Mouse (Mus musculus): ENCODE measurements around the gene P2ry12.

P2ry12 gene

DNA sequence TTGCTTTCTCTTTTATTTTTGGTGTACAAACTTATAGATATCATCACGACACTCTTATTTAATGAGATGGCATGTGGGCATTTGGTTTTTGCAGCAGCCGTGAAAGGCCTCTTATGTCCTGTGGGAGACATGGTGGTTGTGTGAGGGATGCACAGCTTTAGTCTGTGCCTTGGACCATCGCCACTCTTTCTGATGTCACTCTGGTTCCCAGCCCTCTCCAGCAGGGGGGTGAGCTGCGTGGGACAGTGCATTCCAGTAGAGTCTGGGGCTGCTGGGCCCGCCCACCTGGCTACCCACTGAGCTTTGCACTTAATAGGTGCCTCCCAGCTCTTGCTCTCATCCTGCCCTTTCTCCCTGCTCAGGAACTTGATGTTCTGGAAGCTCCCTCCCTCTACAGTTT lies 81.5 kb downstream of the P2ry12 start:
- peak in 1 of 2 experiments; percentile 52 for DNase-seq

DNA sequence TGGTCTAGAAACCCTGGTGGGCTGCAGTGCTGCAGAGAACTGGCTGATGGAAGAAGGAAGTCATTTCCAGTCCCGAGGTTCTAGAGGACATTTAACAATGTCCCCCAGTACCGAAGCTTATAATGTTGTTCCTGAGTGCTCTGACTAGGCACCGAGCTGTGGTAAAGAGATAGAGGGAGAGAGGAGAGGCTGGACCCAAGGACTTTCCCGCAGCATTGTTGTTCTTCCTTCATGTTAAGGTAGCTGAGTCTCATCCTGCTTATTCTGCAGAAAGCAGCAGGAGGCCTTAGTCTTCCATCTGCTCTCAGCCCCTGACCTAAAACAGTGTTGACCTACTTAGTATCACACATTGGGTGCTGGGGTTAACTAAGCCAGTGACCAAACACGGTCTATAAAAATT lies 85.8 kb downstream of the P2ry12 start:
- DNase-seq = peak; percentile 80 to 83

DNA sequence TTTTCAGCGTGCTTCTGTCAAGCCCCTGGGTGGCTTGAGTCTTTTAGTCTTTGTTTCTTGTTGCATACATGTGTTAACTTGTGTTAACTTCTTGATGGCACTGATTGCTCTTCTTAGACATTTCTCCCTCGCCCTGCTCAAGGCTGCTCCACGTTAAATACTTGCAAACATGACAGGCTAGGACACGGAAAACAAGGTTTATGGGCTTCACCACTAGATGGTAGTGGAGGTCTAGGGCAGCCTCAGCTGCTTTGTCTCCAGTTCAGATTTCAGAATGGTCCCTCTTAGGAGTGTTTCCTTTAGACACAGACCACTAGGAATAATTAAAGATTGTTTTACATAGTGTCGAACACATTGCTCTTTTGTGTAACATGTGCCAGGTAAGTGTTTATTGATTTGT lies 87.4 kb downstream of the P2ry12 start:
- peak; percentile 68 to 80 for DNase-seq

DNA sequence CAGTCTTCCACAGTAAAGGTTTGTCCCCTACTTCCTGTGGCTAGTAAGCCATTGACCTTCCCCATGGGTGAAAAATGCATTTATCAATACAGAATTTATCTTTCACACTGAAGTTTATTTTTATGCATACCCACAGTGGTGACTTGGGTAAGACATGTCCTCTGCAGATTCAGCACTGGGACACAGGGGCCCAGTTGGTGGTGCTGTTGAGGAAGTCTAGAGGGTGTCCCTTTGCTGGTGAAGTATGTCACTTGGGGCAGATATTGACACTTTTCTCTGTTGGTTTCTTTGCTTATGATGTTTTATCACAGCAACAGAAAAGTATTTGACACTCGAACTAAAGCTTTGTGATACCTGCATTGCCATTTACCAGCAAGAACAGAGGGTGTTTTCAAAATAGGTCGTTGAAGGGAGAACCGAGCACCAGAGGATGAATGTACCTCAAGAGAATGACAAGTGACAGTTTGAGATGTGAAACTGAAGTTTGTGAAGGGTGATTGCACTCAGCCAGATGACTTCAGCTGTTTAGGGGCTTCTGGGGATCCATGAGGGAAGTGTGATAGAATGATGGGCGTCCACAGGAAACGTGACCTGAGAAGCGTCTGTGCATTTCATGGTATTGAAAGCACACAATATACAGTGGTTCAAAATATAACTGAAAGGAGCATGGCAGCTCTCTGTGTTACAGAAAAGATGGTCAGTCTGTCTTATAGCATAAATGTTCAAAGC lies 88.1 kb downstream of the P2ry12 start:
- DNase-seq = no peak

DNA sequence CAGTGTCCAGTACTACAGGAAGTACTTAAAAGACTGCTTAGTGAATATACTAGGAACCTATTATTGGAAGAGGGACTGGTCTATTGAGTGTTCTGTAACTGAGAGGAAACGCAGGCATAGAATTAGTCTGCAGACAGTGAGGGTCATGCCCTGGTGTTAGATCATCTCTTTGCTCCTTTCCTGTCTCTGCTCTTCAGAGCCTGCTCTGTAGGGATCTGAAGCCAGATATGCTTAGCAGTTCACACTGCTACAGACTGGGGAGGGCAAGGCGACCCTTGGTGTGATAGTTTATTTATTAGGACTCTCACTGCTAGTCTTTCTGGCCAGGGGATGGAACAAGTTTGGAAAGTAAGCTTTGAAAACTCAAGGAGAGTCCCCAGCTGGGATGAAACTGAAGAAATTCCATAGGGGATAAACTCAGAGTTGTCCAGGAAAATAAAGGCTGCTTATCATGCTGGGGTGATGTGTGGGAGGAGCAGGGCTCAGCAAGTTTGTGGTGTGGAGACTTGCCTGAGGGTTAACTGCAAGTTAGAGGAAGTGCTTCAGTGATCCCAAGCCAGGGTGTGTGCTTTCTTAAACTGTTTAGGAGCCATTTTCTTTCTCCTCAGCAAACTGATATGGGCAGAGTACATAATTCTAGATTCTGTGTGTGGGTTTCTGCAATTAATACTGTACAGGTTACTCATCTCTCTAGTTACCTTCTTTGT lies 92.6 kb downstream of the P2ry12 start:
- DNase-seq = no peak

DNA sequence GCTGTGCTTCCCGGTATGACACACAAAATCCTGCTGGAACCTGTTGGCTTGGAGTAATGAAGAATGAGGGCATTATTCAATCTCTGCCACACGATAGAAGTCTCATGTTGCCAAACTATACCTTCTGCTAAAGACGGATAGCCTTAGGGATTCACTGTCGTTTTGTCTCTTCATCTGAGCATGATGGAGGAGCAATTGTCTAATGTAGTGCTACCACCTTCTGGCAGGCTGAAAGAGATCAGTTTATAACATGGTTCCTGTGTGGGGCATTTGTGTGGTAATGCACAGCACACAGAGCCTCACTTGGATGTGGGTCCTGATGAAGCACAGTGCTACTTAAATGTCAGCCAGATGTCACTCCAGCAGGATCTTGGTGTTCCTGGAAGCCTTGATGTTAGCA lies 93.5 kb downstream of the P2ry12 start:
- DNase-seq = no peak

- no peak for DNase-seq
Observed at GRCm38 (mm10) chr3:59168476-59168875, 94.2 kb downstream of the P2ry12 start.

GRCm38 (mm10) chr3:59167417-59168054 lies 95.1 kb downstream of the P2ry12 start:
- no peak for DNase-seq

All from cerebellum, postnatal 25 days (tissue).